Mouse (Mus musculus) mouse trophoblast stem cell (cell line): ENCODE data around the gene 5330417H12Rik.

Experiments
- in situ Hi-C, 2 experiments: fragments of 300-500 bp; cut with MseI, MboI; formaldehyde crosslinking; loops; 2 replicates in 1 of 2; 3 replicates in 1 of 2; pipeline ENCODE4 v1.15.1; 2025

The 5330417H12Rik gene

DNA sequence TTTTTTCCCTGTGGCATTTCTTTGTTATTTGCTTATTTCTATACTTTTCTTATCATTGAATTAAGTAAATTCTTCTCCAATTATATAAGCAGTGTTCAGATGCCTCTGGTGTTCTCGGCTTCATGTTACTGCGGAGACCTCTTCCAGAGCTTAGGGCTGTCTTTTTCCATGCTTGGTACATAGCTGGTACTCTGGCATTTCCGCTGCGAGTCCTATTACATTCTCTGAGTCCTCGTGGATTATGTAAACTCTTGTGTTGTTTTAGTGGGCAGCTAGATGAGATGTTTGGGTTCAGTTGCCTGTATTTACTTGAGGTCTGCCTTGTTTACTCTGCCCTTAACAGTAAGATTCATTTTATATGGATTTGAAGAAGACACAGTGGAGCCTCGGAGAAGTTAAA is 820 bp upstream of the 5330417H12Rik start:
- in situ Hi-C loops: no loop called here

DNA sequence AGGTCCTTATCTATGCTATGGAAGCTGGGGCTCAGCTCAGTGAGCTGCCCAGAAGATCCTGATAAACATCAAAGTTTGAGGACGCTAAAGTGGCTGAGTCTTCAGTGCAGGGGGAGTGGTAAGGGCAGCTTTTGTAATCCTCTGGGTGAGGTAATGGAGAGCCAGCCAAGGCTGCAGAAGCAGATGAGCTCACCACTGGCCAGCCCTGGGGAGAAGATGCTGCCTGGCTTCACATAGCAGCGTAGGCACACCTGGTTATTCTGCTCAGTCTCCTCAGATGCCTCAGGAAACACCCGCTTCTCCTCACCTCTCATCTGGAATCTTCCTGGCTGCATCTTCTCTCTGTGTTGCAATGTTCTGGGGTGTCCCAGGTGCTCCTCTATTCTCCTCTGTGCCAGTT is 529 bp downstream of the 5330417H12Rik start:
- in situ Hi-C loops: no loop called here

DNA sequence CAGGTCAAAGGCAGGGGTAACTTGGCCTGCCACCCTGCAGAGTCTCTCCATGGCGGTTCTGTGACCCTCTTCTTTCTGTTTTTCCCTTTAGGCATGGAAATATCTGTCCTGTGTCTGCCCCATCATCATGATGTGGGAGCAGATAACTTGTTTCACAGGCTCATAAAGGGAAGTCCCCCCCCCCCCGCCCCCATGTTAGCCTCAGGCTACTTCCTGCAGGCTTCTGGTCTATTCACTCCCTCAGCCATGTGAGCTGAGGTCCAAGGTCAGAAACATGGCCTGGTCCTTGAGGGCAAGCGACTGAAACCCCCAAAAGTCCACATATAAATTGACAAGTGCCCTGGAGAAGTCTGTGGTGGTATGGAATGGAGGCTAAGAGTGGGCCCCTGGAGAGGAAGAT is 4.8 kb downstream of the 5330417H12Rik start:
- in situ Hi-C loops: no loop called here

DNA sequence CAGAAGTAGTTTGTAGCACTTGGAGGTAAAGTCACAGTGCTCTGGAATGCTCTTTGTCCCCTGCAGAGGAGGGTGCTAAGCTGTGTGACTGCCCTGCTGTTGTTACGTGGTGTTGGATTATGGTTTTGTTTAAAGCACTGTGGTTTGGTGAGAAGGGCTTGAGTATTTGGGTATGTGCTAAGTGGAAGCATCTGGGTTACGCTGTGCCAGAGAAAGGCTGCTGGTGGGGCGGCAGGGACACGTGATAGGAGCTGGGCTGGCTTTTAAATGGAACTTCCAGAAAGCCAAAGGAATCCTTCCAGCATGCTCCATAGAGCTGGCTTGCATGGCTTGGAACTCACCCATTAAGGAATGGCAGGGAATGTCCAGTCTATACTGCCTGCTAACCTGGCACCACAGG is 5.7 kb downstream of the 5330417H12Rik start:
- in situ Hi-C loops: no loop called here

DNA sequence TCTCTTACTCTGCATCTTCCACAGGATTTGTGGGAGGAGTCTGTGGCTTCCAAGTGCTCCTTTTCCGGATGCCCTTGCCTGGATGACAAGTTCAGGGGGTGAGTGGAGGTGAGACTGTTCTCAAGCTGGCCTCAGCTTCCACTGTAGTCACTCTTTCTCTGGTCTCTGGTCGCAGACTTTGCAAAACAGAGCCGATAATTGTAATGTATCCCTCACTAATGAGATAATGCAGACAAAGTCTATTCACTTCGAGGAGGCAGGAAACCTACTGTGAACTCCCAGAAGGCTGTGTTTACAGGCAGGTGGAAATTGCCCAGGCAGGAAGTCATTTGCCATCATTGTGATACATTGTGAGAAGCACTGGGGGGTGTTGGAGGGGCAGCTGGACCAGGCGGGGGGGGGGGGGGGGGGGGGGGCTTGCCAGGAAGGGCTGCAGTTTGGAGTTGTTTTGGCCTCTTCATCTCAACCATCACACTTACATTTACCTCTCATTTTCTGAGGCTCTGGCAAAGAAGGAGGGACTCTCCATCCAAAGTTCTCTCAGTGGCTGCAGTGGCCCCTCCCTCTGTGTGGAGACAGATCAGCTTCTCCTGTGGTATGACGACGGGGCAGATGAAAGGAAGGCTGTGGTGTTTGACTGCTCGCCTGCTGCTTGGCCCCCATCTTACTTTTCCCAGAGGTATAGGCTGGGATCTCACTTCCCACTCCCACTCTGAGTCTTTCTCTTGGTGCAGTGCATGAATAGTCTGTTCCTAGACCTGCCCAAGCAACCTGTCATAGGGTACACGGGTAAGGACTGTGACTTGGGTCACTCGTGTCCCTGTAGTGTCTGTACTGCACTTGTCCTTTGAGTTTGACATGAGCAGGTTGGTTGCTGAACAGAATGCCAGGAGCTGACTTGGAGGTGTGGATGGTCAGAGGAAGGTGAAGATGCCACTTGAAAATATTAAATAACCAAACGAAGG is 6.7 kb downstream of the 5330417H12Rik start:
- in situ Hi-C loops: no loop called here

DNA sequence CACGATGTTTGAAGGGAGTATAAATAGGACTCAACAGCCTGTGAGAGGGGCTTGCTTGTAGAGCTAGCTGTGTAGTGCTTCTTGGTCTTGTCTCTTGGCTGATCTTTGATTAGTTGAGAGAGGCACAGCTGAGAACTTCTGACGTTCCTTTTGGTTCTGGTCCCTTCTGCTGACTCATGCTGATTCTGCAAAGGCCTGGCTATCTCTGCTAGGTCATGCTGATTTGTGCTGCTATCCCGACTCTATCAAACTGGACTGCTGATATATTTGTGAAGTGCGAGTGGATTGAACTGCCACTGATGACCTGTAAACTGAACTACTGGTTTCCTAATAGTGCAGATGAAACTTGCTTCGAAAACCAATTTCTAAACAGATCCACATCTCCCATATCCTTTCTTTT is 14.1 kb downstream of the 5330417H12Rik start:
- in situ Hi-C loops: no loop called here

DNA sequence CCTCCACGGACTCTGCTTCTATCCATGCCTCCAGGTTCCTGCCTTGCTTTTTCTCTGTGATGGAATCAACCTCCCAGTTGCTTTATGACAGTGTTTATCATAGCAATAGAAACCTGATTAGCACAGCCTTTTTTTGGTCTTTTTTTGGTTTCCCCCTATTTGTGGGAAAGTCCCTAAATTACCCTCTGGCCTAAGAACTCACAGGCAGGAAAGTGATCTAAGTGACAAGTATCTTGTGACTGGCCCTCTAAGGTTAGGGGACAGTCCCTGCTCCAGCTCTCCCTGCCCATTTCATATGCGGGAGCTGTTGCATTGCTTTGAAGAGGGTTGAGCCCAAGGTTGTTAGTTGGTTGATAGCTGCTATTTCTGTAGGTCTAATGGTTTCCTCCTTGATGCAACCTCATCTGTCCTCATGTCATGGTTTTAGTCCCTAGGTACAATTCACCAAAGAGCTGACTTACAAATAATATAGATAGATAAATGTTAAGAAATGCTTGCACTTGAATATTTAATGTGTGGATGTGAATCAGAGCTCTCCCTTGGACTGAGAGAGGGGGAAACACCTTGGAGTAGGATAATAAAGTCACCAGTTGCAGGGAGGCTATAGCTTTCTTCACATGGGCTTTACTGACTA is 15.2 kb downstream of the 5330417H12Rik start:
- in situ Hi-C loops: no loop called here

DNA sequence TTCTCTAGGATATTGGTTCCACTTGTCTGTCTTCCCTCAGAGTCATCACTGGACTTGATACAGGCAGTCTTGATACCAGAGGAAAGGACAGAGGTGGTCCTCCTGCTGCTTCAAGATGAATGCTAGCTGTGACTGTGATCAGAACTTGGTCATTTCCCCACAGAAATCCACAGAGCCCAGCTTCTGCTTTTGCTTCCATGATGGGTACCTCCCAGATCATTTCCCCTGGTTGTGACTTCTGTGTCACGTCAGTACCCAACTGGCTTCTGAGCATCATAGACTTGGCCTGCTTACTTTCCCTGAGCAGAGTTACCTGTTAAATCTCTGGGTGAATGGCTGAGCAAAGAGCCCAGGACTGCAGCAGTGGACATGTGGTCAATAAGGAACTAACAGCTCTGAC is 17.2 kb downstream of the 5330417H12Rik start:
- in situ Hi-C loops: no loop called here

DNA sequence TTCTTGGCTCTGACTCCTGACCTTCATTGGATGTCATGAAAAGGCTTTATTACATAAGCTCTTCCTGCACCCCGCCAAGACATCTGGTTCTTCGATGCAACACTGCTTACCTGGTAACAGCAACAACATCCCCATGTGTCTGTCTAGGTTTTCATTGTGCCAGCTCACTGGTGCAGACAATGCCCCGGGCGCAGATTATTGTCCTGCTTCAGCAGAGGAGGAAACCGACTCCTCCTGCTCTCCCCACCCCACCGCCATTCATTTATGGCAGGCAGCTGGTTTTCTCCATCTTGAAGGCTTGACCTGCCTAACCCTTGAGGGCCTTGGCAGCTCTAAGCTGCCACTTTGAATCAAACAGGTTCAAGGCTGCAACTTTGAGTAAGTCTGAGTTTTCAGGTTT is 22.0 kb downstream of the 5330417H12Rik start:
- in situ Hi-C loops: no loop called here

DNA sequence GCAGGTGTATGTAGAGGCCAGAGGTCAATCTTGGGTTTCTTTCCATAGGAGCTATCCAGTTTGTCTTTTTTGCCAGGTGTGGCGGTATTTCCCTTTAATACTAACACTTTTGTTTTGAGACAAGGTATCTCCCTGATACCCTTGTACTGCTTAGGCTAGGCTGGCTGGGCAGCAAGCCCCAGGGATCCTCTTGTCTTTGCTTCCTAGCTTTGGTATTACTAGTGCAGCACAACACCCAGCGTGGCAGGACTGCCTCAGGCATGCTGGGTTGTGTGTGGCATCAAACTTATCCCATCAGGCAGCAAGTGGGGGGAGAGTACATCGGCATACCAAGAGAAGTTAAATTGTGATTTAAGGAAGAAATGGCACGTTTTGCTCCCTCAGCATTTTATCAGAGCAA is 22.5 kb downstream of the 5330417H12Rik start:
- in situ Hi-C loops: no loop called here

DNA sequence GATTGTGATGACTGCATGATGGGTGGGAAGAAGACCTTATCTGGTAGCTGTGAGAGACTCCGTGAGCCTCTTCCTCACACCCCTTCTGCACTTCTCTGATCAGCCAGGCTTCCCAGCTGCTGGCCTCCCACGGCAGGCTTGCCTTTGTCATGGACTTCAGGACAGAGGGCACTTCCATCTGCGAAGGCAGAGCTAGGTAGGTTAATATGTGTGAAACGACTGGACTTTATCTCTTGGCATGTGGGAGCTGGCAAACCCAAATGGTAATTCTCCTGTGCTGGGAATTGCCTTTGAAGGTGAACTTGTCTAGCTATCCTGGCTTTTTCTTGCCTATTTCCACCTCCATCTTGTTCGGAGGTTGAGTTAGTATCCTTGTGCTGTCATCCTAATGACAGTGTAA is 24.3 kb downstream of the 5330417H12Rik start:
- in situ Hi-C loops: no loop called here

DNA sequence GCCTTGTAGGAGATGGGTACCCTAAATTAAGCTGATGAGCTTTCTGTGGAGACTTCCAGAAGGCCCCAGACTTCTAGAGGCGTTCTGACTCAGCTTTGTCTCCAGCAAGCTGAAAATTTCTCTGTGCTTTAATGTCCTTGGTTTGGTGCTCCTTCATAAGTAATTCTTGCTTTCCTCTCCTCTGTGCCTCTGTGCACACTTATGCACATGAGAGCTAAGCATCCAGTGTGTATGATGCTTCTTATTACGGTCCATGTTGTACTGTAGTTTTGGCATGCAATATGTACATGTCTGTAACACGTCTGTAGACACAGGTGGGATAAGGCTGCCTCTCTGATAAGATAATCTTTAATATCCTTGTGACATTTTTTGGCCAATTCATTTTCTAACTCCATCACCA is 27.0 kb downstream of the 5330417H12Rik start:
- in situ Hi-C loops: no loop called here

DNA sequence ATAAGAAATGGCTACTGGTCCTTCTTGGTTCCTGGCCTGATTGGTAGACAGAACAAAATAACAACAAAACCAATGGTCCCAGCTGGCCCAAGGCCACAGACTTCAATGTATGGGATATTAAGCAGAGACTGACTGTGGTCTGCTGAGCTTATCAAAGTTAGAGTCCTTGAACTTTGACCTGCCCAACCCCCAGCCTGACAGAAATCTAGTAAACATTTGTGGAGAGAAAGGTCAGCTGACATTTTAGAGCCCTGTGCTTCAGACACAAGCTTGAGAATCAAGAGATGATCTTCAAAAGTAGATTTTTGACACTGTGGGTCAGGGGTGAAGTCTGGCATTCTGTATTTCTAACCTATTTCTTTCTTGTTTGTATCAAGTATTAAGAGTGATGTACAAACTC is 28.2 kb downstream of the 5330417H12Rik start:
- in situ Hi-C loops: no loop called here

DNA sequence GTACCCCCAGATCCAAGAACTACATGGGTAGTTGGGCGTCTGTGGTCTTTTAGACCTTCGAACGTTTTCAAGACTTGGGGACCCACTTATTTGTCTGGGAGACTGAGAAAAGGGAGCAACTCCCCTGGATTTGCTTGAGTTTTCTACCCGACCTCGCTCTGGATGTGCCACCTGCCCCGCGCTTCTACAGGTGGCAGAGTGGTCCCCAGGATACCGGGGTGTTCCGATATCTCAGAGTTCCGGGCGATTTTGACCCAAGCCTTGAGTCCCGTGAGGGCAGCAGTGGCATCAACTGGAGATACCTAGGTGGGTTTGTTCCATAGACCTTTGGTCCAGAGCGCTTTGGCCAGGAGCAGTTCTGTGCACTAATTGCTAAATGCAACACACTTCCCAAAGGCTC is 29.5 kb downstream of the 5330417H12Rik start:
- in situ Hi-C loops: no loop called here

DNA sequence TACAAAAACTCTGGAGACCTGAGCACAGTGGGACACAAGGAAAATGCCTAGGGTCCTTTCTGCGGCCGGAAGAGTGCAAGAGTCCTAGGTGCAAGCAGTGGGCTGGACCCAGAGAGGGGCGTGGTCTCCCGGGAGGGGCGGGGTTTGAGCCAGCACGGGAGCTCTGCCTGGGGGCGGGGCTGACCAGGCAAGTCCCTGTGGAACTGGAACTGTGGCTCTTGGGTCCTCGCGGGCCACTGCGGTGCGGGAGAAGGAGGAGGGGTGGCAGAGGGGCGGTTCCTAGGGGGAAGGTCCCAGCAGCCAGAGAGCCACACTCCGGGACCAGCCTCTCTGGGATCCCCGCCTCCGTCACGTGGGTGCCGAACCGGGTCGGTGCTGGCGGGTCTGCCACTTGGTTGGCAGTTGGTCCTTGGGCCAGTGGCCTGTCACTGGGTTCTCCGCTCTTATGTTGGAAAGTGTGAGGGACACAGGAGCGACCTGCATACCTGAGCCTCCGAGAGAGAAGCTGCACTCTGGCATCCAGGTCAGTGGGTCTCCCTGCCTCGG is 30.0 kb downstream of the 5330417H12Rik start, which contains the start of gene Ppfibp2:
Ppfibp2 (plus strand) TSS at position 351 of the 546 bp plus-strand sequence.
- in situ Hi-C loops: no loop called here

DNA sequence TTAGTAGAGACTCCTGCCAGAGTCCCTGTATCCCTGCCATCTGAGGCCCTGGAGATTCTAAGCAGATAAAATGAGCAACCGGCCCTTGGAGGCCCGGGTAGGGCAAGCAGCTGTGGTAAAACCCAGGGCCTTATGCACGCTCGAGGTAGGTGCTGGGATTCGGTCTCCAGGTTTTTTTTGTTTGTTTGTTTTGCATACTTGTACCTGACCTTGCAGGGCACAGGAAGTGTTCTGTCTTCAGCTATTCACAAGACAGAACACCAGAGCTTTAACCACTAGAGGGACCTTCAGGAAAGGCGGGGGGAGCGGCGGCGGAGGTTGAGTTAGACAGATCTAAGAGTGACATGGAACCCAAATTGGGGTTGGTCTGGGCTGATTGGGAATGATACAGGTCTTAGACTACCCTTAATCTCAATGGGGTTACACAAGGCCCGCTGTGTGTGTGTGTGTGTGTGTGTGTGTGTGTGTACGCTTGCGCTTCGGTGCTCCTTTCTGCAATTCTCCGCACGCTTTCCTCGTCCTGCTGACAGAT is 30.6 kb downstream of the 5330417H12Rik start:
- in situ Hi-C loops: no loop called here

DNA sequence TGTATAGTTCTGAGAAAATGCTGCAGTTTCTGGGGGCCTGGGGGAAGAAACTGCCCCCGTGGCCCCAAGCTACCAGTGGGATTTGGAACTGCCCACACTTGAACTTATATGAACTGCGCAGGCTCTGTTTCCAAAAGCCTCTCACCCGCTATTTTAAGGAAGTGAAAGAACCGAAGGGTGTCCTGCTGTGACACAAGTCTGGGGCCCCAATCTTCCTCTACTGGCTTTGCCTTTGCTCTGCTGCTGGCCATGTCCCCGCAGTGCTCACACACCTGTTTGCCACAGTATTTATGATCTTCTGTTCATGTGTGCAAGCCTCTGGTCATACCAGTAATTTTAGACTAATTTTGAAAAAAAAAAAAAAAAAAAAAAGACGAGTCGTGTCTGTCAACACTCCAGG is 31.1 kb downstream of the 5330417H12Rik start:
- in situ Hi-C loops: no loop called here

DNA sequence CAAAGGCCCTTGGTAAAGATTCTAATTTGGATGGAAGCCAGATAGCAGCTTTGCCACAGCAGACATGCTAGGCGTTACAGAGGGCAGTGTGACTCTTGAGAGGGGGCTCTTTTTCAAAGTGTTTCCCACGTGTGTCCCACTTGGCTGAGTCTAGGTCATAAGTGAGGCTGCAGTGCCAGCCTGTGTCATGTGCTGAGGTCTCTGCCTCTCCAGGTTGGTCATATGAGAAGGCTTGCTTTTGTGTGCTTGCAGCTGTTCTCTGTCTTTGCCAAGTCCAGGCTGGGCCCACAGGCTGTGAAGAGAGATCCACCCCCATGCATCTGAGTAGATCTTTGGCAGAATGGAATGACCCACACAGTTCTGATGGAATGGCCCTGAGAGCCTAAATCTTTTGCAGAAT is 32.3 kb downstream of the 5330417H12Rik start:
- in situ Hi-C loops: no loop called here

DNA sequence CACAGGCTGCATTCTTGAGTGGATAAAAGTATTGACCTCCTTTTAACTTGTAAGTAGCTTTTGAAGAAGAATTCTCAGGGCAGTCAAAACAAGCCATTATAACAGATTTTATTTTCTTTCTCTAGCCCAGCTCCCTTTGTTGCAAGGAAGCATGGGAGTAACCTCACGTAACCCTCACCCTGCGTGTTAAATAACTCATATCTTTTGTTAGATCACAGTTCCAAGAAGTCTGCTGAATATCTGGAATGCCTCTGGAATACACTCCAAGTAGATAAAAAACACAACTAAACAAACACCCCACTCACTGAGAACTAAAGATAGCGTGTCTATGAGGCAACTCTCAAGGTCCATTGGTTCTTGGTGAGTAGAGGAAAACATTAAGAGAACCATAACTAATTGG is 50.7 kb downstream of the 5330417H12Rik start:
- in situ Hi-C loops: no loop called here
